ENCODE assay signal across 7 mouse cellular contexts in the genomic region with DNA sequence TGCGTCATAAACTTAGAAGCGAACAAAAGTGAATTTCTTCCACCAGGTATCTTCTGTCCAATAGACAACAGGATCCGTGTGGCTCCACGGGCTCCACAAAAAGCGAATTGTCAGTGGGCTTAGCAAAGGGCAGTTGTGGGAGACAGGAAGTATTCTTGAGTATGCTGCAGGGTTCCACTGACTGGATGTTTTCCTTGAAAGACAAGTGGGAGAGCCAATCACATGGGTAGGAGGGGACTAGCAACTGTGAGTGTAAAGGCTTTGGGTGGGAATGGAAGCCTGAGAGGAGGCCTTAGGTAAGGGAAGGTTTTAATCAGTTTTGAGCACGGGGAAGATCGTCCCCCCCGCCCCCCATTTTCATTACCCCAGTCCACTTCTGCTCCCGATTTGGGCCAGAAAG. TPM values are rescaled to one million over a fixed set of nuclear protein-coding genes. Genes with fewer than 3 reads are reported as not detected.
A peak's percentile ranks its signal among the peaks of the same experiment; 100 is the strongest.
DNase-seq lines count a peak whose midpoint lies in the region; ATAC-seq and TF ChIP-seq lines count a peak whose summit lies in the region.

No protein-coding gene starts in this region.

- no peaks in the 10 kb centered on the region for H3K27me3 ChIP-seq in hindbrain, postnatal 0 days (ENCODE audit: insufficient read depth, low read length)
- H3K27me3 ChIP-seq in neural tube, embryonic 13.5 days, result no peaks in the 10 kb centered on the region

- WGBS in hindbrain, postnatal 0 days, result 73% methylated on average over 9 of the region's 9 CpGs
- WGBS in neural tube, embryonic 13.5 days, result 76% methylated on average over 9 of the region's 9 CpGs

- intact Hi-C loops in left cerebral cortex, postnatal 36 days (cut with DNase I), result loop anchor here (10.0 kb wide), 1 partner anchor 268 kb away; no protein-coding TSS in a partner anchor

- no peaks in the 10 kb centered on the region for H3K36me3 ChIP-seq in hindbrain, postnatal 0 days (ENCODE audit: insufficient read depth, low read length)
- no peaks in the 10 kb centered on the region for H3K36me3 ChIP-seq in neural tube, embryonic 13.5 days

- no peak overlapping the region for H3K4me2 ChIP-seq in hindbrain, postnatal 0 days (ENCODE audit: low read depth, low read length)
- H3K4me2 ChIP-seq in neural tube, embryonic 13.5 days, result no peak overlapping the region

- no peaks in the 10 kb centered on the region for H3K9me3 ChIP-seq in hindbrain, postnatal 0 days (ENCODE audit: low read length)
- H3K9me3 ChIP-seq in neural tube, embryonic 13.5 days, result no peaks in the 10 kb centered on the region

- H3K27ac ChIP-seq in hindbrain, postnatal 0 days, result no peak overlapping the region
- no peak overlapping the region for H3K27ac ChIP-seq in neural tube, embryonic 13.5 days (replicated peaks)

- no peaks in the 10 kb centered on the region for H3K4me1 ChIP-seq in hindbrain, postnatal 0 days (ENCODE audit: insufficient read depth, low read length)
- no peaks in the 10 kb centered on the region for H3K4me1 ChIP-seq in neural tube, embryonic 13.5 days (replicated peaks)

- H3K9ac ChIP-seq in hindbrain, postnatal 0 days (replicated peaks; ENCODE audit: low read length), result no peak overlapping the region
- no peak overlapping the region for H3K9ac ChIP-seq in neural tube, embryonic 13.5 days

- no peak for TF ChIP-seq CTCF in hindbrain, postnatal 0 days (IDR thresholded peaks at IDR 0.05; ENCODE audit: low read depth)

- H3K4me3 ChIP-seq in hindbrain, postnatal 0 days (ENCODE audit: low read length), result no peak overlapping the region
- no peak overlapping the region for H3K4me3 ChIP-seq in neural tube, embryonic 13.5 days

- DNase-seq in right cerebral cortex, adult 2 months (ENCODE audit: low spot score in 2 of 2), result peak; percentile 6 to 8
- DNase-seq in right cerebral cortex, postnatal 14 days, result no peak
- DNase-seq in embryo, embryonic 11.5 days (ENCODE audit: low read depth, low spot score), result peak; percentile 24
- peak; percentile 62 for DNase-seq in hindbrain, postnatal 0 days (ENCODE audit: low spot score)
- DNase-seq in cerebellum, postnatal 36 days, result no peak
- DNase-seq in left cerebral cortex, postnatal 36 days (ENCODE audit: low spot score in 2 of 2), result no peak

- ATAC-seq in hindbrain, postnatal 0 days, result peak; percentile 80
- peak; percentile 88; the same call in 1 of the 2 replicates for ATAC-seq in neural tube, embryonic 13.5 days (ENCODE audit: low read depth)

RNA-seq across cellular contexts. Expression of a gene that starts 16.9 kb away (rescaled TPM):
- 2.7 and 13.2 TPM in 2 replicates for total RNA-seq in hindbrain, postnatal 0 days (2014; rRNA removed)
- 5.0 and 5.6 TPM in 2 replicates for polyA plus RNA-seq in hindbrain, postnatal 0 days (2015; fragmentation: Nextera tagmentation; extraction: Ambion mirVana)
- 2.8 and 4.0 TPM in 2 replicates for polyA plus RNA-seq in neural tube, embryonic 13.5 days (2015; fragmentation: Nextera tagmentation; extraction: Ambion mirVana)
- total RNA-seq in left cerebral cortex, postnatal 36 days (2021), result not detected

RNA-seq across cellular contexts. Expression of a gene that starts 24.0 kb away (rescaled TPM):
- total RNA-seq in hindbrain, postnatal 0 days (2014; rRNA removed), result 96.6 and 113 TPM in 2 replicates
- polyA plus RNA-seq in hindbrain, postnatal 0 days (2015; fragmentation: Nextera tagmentation; extraction: Ambion mirVana), result 97.1 and 97.2 TPM in 2 replicates
- 90.9 and 95.0 TPM in 2 replicates for polyA plus RNA-seq in neural tube, embryonic 13.5 days (2015; fragmentation: Nextera tagmentation; extraction: Ambion mirVana)
- total RNA-seq in left cerebral cortex, postnatal 36 days (2021), result 10 to 100 TPM; 73.0 to 92.4 TPM

RNA-seq across cellular contexts. Expression of a gene that starts 31.0 kb away (rescaled TPM):
- total RNA-seq in hindbrain, postnatal 0 days (2014; rRNA removed), result 1.9 TPM in 1 of 2 replicates, not detected in the other
- polyA plus RNA-seq in hindbrain, postnatal 0 days (2015; fragmentation: Nextera tagmentation; extraction: Ambion mirVana), result 0.38 and 0.67 TPM in 2 replicates
- polyA plus RNA-seq in neural tube, embryonic 13.5 days (2015; fragmentation: Nextera tagmentation; extraction: Ambion mirVana), result 0.45 TPM in 2 replicates
- total RNA-seq in left cerebral cortex, postnatal 36 days (2021), result not detected

Comparison
In these comparisons a context has a peak if more than half of its experiments do, and no peak if none do; other contexts are left out.
1. DNase-seq: peak in right cerebral cortex, adult 2 months (2 of 2), embryo, embryonic 11.5 days (single experiment) and hindbrain, postnatal 0 days (single experiment); none in right cerebral cortex, postnatal 14 days (single experiment), cerebellum, postnatal 36 days (0 of 2) and left cerebral cortex, postnatal 36 days (0 of 2).